Mouse (Mus musculus) cerebellum, adult 9-11 months (tissue): Measurements from ENCODE around the gene Plekha6.
"Not testable (repeated sequence)": the region's sequence is repeated elsewhere in the genome, so short reads cannot be mapped to it uniquely, and the experiment has no call there.

Experiments
- DNase-seq: peaks from one replicate; pipeline ENCODE4 v3.0.0; 2022

Gene Plekha6

DNA sequence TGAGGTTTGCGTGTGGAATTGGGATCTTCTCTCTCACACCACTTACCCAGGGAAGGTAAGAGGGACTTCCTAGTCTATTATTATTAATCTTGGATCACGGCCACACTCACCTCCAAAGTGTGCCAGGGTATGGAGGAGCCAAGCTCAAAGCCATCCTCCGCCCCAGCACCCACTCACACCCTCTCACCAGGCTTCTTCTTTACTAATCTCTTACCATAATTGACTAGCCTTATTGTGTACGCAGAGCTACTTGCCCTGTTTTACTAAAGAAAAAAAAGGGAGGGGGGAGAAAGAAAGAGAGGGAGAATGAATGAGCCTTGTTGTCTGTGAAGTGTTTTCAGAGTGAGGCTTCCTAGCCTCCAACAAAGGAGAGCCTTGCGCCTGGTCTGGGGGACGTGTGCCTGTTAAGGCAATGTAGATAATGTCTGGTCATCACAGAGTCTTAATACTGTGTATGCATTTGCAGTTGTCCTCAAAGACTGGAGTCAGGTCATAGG lies 164.3 kb downstream of the Plekha6 start:
- DNase-seq = no peak

DNA sequence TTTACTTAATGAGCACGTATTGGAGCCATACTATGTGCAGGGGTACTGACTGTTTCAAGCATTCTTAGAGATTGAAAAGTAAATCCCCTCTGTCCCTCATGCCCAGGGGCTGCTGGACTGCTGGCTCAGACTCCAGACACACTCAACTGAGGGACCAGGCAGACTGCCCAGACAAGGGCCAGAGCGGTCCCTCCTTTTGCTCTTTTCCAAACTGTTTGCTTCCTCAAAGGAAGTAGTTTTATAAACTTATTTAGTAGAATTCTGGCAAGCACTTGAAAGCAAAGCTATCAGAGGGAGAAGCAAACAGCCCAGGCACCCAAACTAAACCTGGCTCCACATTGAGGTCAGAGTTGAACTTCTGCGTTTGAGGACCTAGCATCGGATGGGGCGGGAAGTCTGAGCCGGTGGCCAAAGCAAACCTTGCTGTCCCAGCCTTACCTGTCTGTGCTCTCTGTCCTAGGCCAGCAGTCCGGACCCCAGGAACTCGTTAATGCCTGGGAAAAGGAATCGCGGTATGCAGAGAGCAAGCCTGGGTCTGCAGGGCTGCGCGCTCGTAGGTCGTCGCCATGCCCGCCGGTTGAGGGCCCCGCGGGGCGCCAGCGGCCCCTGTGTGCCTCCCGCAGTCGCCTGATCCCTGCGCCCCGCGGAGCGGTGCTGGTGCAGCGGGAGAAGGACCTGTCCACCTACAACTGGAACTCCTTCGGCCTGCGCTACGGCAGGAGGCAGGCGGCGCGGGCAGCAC lies 165.1 kb downstream of the Plekha6 start:
- no peak for DNase-seq

DNA sequence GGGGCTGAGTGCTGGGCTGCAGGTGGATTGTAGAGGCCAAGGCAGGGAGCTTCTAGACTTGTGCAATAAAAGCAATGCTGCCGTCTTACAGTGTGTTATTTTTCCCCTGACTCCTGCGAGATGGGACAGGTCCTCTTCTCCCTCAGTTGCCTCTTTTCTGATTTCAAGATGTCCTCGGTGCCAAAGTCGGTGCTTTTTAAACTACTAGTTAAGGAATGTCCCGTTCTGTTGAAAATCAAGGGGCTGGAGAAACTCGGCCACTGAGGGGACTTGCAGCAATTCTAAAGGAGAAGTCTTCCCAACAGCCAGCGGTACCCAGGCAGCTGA lies 165.6 kb downstream of the Plekha6 start:
- DNase-seq = no peak

DNA sequence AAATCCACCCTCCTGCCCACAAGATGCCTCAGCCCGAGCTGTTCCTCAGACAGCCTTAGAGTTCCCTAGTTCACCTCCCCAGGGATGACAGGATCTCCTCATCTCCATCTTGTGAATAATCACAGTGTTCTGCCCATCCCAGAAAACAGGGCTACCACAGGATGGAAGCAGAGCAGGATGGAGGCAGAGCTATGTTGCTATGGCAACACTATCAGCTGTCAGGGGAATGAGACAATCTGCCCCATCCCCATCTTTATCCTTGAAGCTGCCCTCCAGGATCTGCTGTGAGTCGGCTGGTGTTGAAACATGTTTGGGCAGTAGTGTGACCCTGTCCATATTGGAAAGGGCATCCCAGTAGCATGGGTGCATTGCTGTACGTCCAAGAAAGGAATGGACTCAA lies 167.1 kb downstream of the Plekha6 start:
- DNase-seq = no peak

DNA sequence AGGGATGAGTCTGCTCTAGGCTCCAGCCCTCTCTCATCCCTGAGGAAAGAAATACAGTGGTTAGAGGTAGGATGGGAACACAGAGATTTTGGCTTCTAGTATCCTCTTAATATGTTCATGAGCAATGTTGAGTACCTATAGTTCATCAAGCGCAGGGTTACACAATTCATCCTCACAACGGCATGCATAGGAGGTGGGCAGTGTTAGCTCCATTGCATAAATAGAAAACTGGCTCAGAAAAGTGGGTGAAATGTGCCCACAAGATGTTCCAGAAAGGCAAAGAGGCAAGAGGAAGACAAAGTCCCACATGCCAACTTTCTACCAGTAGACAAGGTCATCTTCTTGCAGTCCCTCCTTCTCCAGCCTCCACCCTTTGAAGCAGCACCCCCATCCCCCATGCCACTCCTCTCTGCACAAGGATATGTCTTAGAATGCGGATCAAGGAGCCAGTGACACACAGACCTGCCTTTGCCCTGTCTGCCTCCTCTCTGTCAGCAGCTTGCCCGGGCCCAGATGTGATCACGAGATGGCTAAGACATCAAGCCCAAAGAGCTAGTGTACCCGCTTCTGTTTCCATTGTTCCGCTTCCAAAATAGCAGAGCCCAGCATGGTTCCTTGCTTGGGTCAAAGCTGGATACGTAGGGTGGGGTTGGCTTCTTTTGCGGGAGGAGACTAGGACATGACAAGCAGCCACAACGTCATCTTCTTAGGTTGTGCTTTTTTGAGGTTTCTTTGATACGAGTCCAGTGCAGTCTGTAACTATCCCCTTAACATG lies 168.8 kb downstream of the Plekha6 start:
- DNase-seq = no peak

DNA sequence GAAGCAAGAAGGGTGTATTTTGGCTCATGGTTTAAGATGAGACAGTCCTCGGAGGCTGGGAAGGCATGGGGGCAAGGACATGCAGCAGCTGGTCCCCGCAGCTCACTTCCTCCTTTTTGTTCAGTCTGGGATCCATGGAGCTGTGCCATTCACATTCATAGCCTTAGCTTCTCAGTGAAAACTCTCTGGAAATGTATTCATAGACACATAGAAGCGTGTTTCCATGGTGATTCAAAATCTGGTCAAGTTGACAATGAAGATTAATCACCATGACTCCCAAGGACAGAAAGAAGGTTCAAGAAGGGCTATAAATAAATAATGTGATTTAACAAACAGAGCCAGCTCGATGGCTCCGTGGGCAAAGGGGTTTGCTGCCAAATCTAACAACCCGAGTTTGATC lies 169.9 kb downstream of the Plekha6 start:
- DNase-seq = no peak

DNA sequence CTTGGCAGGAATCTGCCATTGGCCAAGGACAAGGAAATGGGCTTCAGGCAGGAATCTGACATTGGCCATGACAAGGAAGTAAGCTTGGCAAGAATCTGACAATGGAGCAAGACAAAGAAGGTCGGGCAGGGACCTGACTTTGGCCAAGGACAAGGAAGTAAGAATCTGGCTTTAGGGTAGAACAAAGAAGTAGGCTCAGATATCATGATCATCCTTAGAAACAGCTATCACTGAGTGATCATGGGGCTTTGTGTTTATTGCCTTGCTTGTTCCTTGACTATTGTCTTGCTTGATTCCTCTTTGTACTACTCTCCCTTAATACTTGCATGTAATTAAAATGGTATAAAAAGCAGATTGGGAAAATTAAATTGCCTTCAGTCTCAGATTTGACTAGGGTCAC lies 176.4 kb downstream of the Plekha6 start:
- not testable (repeated sequence) for DNase-seq

DNA sequence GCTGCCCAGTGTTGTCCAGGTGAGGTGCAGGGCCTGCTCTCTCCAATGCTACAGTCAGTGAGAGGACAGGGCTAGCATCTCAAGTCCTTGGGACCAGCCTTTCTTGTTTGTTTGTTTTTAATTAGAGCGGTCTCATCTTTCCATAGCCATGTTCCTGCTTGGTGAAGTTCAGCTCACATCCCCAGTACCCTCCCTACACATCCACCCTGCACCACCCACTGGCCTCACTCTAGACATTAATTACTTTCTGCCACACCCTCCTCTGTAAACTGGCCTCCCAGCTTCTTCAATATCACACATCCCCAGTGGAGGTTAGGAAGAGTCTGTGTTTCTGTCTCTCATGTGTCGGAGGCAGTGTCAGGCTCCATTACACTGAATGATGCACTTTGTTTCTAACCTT lies 180.3 kb downstream of the Plekha6 start:
- DNase-seq = no peak

DNA sequence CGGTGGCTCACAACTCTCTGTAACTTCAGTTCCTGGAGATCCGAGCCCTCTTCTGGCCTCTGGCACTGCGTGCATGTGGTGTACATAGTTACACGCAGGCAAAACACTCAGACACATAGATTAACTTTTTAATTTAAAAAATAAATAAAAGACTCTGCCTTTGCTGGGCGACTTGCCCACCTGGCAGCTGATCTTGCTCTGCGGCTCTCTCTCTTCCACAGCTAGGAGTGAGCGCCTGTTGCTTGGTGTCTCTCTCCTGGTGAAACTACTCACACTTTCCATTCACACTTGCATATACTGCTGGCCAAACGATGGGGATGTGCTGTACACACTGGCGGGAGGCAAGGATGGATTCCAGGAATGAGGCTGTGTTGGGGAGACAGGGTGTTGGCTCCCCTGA lies 182.5 kb downstream of the Plekha6 start:
- DNase-seq = no peak

DNA sequence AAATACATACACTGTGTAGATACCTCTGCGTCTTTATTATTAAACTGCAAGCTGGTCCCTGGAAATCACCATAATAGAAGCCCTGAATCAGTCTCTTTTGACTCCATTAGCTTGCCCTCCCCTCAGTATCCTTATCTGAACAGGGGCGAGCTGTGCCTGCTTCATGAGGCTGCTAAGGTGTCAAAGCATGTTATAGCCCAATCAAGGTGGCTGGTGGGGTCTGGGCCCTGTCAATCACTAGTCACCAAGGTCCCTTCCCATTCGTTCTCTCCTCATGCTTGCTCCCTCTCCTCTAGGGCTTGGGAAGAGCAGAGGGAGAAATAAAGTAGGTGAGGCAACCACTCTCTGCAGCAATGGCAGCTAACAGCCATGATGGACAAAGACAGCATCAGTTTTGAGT lies 183.2 kb downstream of the Plekha6 start:
- no peak for DNase-seq

DNA sequence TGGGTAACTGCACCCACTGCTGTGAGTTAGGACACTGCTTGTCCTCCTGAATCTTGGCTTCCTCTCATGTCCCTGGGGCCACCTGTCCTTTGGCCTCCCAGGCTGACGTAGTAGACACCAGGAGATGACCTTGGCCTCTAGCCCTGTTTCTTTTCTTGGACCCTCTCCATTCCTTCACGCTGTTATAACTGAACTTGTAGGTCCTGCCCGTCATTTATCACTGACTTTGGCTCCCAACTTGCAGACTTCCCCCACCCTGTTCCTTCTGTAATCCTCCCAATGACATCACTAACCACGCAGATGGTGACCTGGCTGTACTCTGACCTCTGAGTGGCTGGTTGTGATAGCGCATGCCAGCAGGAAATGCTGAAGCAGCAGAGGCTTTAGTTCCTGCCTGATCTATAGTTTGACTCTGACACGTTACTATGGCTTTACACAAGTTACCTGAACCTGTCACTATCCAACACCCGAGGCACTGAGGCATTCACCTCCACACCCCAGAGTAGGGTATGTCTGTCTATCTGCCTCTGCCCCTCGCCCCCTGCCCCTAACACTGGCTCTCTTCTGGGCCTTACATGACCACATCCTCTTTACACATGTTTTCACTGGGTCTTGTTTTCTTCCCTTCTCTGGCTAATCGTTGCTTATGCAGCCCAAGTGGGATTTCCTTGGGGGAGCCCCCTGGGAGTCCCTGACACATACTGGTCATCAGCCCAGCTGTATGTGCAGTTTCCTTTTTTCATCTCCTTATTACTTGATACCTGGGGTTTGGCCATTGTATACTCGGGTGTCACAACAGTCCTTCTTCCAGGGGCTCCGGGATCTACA lies 183.9 kb downstream of the Plekha6 start:
- DNase-seq = no peak

DNA sequence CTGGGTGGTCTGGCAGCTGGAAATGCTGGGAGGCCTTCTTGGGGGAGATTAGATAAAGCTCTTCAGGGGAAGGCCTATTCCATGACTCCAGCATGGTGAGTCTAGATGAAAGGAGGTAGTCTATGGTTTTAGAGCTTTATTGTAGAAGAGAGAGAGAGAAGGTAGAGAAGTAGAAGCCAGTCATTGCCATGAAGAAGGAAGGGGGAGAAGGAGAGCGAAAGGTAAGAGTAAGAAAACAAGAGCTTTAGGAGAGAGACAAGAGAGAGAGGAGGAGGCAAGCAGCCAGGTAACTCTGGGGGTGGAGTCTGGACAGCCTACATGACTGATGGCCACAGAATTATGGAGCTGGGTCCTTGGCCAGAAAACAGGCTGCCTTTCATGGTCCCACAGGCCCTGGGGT lies 186.2 kb downstream of the Plekha6 start, which contains the start of gene Ren1:
Gene Ren1, plus strand, starts transcription at position 301 of the 400 bp plus-strand sequence.
- DNase-seq = no peak

DNA sequence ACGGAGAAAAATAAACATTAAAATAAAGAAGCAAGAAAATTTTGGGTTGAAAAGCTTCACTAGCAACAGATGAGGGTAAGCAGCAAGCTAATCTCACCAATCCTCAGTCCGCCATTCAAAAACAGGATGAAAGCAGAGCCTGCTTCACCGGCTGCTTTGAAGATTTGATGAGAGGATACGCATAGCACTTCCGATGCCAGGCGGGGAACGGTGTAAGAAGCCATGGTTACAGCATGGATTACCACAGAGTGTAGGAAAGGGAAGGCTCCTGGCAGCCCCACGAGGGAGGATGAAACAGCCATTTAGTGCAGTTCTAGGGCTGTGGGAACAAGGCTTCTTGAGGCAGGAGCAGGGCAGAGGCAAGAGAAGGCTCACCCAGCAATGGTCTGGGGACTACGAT lies 187.8 kb downstream of the Plekha6 start:
- no peak for DNase-seq
